Mouse (Mus musculus) kidney, postnatal 14 days (tissue): Measurements from ENCODE around the gene Nxf1.

Experiments
- DNase-seq: peaks from one replicate; pipeline ENCODE4 v3.0.0; 2022; ENCODE audit warnings: mixed read lengths

The Nxf1 gene

DNA sequence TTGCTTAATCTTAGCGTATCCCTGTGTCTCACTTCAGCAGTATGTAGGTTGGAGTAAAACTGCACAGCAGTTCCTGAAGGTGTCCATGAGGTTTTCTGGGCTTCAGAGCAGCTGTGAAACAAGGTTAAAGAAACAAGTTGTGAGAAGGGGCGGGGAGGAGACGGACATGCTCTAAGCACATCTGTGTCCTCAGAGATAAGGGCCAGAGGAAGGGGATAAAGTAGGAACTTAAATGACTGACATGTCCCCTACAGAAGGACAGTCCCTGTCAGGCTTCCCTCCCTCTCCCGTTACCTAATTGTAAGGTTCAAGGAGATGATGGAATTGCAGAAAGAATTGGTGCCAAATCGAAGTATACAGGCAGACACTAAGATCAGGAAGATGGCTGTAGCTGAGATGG, 16.1 kb downstream of the Nxf1 start:
- no peak for DNase-seq

- no peak for DNase-seq
Observed at GRCm38 (mm10) chr19:8773409-8773808, 16.5 kb downstream of the Nxf1 start.

DNA sequence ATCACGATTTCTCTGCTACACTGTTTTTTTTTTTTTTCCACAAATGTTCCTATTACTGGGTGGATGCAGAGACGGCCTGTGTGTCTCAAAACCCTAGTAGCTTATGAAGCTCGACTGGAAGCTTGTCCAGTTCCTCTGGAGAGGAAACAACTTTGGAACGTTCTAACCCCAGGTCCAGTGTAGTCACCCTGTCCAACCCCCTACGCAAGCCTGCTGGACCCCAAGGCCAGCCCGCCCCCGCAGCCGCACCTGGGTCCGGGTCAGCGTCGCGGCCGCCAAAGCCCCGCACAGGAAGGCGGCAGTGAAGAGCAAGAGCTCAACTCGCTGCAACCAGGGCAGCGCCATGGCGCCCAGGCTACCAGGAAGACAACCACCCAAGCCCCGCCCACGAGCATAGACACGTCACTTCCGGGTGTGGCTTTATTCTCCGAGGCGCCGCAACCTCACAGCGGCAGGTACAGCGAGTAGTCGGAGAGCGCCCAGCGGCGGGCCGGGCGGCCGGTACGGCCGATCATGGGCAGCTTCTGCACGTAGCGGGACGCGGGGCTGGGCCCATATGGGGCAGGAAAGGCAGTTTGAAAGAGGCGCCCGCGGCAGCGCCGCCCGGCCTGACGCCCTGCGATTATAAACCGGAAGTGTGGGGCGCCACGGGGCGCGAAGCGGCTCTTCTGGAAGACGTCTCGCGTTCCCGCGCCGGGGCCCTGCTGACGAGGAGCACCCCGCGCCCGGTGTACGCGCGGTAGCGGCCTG, 17.4 kb downstream of the Nxf1 start, which contains the start of gene Tmem179b:
Tmem179b (minus strand) TSS at position 382 of the 750 bp plus-strand sequence.
- DNase-seq: peak; percentile 96

- DNase-seq: no peak
Observed at GRCm38 (mm10) chr19:8774951-8775421, 18.1 kb downstream of the Nxf1 start.

- DNase-seq: peak; percentile 96
Observed at GRCm38 (mm10) chr19:8786008-8786781, 29.3 kb downstream of the Nxf1 start, which contains the start of gene Taf6l. TSS of gene Taf6l (minus strand) at chr19:8786417.

GRCm38 (mm10) chr19:8788521-8788920, 31.6 kb downstream of the Nxf1 start:
- no peak for DNase-seq

- no peak for DNase-seq
Observed at GRCm38 (mm10) chr19:8789171-8789570, 32.3 kb downstream of the Nxf1 start.

DNA sequence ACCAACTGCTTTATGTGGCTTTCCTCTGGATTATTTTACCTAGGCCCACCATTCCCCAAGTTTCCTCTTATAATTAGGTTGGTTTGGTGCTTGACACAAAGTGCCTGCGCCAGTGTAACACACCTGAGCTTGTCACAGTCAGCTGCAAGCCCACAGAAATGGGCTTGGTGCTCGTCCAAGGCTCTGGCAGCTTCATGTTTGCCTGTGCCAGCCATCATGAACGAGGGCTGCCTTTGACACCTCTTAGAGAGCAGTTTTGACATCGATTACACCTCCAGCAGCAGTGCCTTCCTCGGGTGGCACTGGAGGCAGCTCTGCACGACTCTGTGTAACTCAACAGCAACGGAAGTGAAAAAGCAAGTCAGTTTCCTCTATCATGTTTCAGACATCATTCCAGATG, 33.3 kb downstream of the Nxf1 start:
- no peak for DNase-seq

DNA sequence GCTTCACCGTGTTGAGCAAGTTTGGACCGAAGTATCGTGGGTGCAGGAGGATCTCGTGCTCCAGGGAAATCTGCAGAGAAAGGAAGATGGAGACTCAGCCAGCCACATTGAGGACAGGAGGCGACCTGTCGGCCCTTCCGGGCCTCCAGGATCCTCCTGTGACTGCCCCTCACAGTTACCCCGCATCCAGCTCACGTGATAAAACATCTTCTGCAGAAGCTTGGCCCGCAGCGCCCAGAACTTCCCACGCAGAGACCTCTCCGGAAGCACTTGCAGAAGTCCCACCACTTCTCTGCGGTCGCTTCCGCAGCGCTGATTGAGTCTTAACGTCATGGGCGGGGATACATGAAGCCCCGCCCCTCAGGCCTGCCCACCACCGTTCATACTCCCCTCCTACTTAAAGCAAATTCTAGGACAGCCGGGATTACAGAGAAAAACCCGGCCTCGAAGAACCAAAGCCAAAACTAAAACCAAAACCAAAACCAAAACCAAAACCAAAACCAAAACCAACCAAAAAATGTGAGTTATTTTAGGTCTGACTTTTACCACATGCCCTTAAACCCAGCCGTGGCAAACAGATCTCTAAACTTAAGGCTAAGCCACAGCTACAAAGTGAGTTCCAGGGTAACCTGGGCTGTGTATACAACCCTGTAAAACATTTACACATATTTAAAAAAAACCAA, 41.5 kb downstream of the Nxf1 start, which contains the start of gene Polr2g:
Polr2g (minus strand) TSS at position 314 of the 683 bp plus-strand sequence.
- peak; percentile 95 for DNase-seq

DNA sequence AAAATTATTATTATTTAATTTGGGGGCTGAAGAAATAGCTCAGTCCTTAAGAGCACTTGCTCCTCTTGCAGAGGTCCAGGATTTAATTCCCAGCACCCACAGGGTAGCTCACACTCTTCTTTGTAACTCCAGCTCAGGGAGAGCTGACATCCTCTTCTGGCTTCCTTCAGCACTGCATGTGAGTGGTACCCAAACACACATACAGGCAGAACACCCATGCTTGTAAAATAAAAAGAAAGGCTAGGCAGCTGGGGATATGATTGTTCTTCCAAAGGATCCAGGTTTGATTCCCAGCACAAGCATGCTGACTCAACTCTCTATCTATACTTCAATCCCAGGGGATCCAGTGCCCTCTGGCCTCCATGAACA, 42.1 kb downstream of the Nxf1 start:
- DNase-seq: no peak

- DNase-seq: peak; percentile 97
Observed at GRCm38 (mm10) chr19:8802130-8802821, 45.4 kb downstream of the Nxf1 start, which contains the start of gene Zbtb3. TSS of gene Zbtb3 (plus strand) at chr19:8802555.

DNA sequence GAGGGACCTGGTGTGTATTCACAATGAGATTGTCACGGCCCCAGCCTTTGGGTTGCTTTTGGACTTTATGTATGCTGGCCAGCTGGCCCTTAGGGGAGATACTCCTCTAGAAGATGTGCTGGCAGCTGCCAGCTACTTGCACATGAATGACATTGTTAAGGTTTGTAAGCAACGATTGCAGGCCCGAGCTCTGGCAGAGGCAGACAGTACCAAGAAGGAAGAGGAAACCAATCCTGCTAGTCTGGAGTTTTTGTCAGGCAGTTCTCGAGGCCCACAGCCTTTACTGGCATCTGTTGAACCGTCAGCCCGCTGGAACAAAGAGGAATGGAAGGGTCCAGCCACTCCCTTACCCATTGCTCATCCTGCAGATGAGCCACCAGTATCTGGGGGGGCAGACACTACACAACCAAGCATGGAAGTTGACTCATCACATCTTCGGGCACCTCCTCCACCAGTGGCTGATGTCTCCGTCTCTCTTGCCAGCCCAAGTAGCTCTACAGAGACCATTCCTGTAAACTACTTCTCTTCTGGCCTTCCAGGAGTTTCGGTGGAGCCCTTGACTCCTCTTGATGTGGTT, 46.4 kb downstream of the Nxf1 start:
- no peak for DNase-seq

DNA sequence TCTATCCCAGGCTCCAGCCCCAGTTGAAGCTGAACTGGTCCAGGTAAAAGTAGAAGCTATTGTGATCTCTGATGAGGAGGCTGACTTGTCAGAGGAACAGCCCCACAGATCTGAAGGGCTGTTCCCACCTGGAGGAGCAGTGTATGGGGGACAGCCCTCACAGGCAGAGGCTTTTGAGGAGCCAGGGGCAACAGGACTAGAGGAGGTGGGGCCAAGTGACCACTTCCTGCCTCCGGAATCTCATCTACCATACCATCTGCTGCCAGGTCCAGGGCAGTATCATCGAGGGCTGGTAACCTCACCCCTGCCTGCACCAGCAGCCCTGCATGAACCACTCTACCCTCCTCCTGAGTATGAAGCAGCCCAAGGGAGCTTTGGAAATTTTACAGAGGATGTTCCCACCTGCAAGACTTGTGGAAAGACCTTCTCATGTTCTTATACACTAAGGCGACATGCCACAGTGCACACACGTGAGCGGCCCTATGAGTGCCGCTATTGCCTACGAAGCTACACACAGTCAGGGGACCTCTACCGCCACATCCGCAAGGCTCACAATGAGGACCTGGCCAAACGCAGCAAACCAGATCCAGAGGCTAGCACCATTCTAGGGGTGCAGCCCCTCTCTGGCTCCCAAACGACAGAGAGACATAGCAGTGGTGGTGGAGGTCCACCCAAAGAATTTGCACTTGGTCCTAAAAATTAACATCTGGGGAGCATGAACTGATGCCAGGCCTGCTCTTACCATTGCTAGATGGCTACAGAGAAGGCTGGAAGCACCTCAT, 47.2 kb downstream of the Nxf1 start:
- DNase-seq: no peak

- DNase-seq: no peak
Observed at GRCm38 (mm10) chr19:8806810-8807209, 49.9 kb downstream of the Nxf1 start.

DNA sequence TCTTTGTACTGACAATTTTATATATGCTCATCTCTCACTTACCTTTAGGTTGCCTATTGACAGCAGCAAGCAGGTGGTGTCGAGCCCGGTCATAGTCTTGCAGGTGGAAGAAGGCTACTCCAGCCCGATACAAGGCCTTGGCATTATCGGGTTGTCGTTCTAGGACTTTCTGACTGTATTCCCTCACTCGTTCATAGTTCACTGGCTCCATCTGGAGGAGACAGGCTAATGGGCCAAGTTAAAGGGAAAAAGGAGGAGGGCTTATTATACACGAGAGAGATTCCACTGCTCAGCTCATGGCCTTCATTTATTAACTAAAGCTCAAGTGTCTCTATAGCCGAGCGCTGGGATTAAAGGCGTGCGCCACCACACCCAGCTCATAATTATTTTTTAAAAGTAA, 58.9 kb downstream of the Nxf1 start:
- DNase-seq: peak; percentile 61

DNA sequence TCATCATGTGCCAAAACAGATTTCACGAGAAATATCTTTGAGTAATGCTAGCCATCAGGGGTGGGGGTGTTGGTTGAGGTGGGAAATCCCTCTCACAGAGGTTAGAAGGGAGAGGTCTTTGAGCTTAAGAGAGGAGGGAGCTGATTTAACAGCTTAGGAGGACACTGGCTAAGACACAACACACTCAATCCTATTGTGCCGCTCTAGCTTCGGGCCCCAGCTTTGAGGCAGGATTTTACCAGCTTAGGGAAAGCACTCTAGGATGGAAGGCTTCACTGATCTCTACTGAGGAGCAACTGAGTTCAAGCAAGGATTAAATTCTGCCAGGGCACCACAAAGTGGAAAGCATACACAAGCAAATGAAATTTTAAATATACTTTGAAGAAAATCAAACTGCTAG, 60.1 kb downstream of the Nxf1 start:
- no peak for DNase-seq

DNA sequence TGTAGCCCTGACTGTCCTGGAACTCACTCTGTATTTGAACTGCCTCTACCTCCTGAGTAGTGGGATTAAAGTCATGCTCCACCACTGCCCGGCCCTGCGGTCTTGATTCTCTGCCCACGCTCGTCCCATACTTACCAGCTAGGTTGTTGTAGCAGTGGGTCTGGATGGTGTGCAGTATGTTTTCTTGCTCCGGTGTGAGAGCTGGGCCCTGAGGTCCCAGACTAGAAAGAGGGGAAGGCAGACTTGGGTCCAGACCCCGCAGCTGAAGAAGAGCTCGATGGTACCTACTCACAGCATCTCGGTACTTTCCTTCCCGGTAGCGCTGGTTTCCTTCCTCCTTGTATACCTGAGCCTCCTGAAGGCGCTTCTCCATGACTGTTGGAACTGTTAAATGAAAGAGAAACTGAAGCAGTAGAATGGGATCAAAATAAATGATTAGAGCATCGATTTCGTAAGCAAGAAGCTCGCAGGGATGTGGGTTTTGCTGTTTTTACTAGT, 61.5 kb downstream of the Nxf1 start:
- no peak for DNase-seq

- DNase-seq: peak; percentile 99
Observed at GRCm38 (mm10) chr19:8818801-8819595, 62.1 kb downstream of the Nxf1 start, which contains the start of gene Ttc9c. TSS of gene Ttc9c (minus strand) at chr19:8819333.

DNA sequence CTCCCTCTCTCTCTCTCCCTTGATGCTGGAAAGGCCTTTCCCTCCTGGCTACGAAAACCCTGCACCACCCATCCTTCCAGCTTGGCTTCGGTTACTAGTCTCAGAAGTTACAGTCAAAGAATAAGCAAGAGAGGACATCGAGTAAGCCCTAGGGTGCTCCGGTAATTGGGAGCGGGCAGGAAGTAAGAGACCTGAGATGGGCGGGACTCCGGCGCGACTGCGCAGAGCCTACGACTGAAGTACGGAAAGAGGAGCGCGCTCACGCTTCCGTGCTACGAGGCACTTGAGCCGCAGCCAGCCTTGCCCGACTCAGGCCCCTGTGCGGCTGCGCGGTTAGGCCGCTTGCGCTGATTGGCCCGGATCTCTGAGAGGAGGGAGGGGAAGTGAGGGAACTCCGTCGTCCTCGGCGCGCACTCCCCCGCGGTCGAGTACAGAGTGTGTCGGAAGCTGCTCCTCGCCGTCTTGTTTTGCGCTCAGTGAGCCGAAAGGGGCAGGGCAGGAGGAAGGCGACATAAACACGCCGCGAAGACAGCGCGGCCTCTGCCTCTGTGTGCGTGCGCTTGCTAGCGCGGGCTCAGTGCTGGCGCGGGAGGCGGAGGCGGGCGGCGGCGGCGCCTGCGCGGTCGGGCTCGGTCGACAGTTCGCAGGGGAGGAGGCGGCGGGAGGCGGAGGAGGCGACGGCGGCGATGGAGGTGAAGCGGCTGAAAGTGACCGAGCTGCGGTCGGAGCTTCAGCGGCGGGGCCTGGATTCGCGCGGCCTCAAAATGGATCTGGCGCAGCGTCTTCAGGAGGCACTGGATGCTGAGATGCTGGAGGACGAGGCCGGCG, 62.9 kb downstream of the Nxf1 start, which contains the start of gene Hnrnpul2:
Hnrnpul2 (plus strand) TSS at position 415 of the 828 bp plus-strand sequence.
- DNase-seq: peak; percentile 99
